Mouse (Mus musculus) lung, embryonic 16.5 days (tissue): ENCODE measurements around the gene Wdr91. TPM values are rescaled to one million over a fixed set of nuclear protein-coding genes. Genes with fewer than 3 reads are reported as not detected.

ENCODE experiments used
- ATAC-seq: fragments of 200-750 bp; cut with Nextera tagmentation; 2 replicates; pipeline ENCODE4 v1.8.0; 2017; ENCODE audit warnings: low read depth, mild to moderate bottlenecking, moderate library complexity
- H3K27ac ChIP-seq: fragments of 300-500 bp; sonication (generic); 2 replicates; pipeline ENCODE4 v1.5.1; 2014; ENCODE audit warnings: mild to moderate bottlenecking, control low read depth, low read length
- H3K27me3 ChIP-seq: fragments of 300-500 bp; sonication (generic); 2 replicates; pipeline ENCODE4 v1.6.1; 2014; ENCODE audit warnings: low read depth, low read length, mixed read lengths; ENCODE audit not compliant: control insufficient read depth, insufficient read depth
- H3K36me3 ChIP-seq: fragments of 300-500 bp; sonication (generic); 2 replicates; pipeline ENCODE4 v1.6.1; 2014; ENCODE audit warnings: low read length; ENCODE audit not compliant: control insufficient read depth, insufficient read depth
- H3K4me1 ChIP-seq: fragments of 300-500 bp; sonication (generic); replicated peaks from 2 replicates; pipeline ENCODE4 v1.6.1; 2014; ENCODE audit warnings: low read length, mixed read lengths; ENCODE audit not compliant: control insufficient read depth, insufficient read depth
- H3K4me2 ChIP-seq: fragments of 300-500 bp; sonication (generic); 2 replicates; pipeline ENCODE4 v1.6.1; 2014; ENCODE audit warnings: low read depth, low read length, control low read depth
- H3K4me3 ChIP-seq: fragments of 300-500 bp; sonication (generic); 2 replicates; pipeline ENCODE4 v1.5.1; 2014; ENCODE audit warnings: mild to moderate bottlenecking, low read length, control low read depth
- H3K9ac ChIP-seq: fragments of 300-500 bp; sonication (generic); 2 replicates; pipeline ENCODE4 v1.6.1; 2014; ENCODE audit warnings: low read length, control low read depth
- H3K9me3 ChIP-seq: fragments of 300-500 bp; sonication (generic); 2 replicates; pipeline ENCODE4 v1.6.1; 2016; ENCODE audit warnings: low read length; ENCODE audit not compliant: control insufficient read depth
- WGBS: fragments of 180-500 bp; shearing (Covaris S2); extraction: QIAGEN DNeasy Blood & Tissue Kit; methylation state at CpG from one replicate; pipeline ENCODE4 v1.1.7; 2014; 5-methylcytosine and 5-hydroxymethylcytosine counted together
- polyA plus RNA-seq: library from polyadenylated mRNA; unstranded; fragments of >200 nt; fragmentation: Nextera tagmentation; extraction: Ambion mirVana; gene quantifications from 2 replicates; pipeline ENCODE4 v1.2.1, GENCODE M21; 2015

The Wdr91 gene
- polyA plus RNA-seq, 1 experiment from 2014 or later = 19.0 TPM

- Histone ChIP-seq H3K4me3 (no peak overlapping the region), H3K4me2 (no peak overlapping the region), H3K9me3 (no peaks in the 10 kb centered on the region), H3K4me1 (no peaks in the 10 kb centered on the region), H3K36me3 (no peaks in the 10 kb centered on the region), H3K9ac (no peak overlapping the region), H3K27ac (no peak overlapping the region), H3K27me3 (no peaks in the 10 kb centered on the region; the same call in 1 of the 2 replicates)
- ATAC-seq = 0 out of 2 replicates have a peak, but pooled peaks have one; percentile 35
- WGBS = 44% methylated on average over 5 of the region's 5 CpGs
These were observed 32.8 kb upstream of the Wdr91 start for GRCm38 (mm10) chr6:34943499-34943898.

- no peaks in the 10 kb centered on the region for H3K9me3 ChIP-seq
- no peaks in the 10 kb centered on the region for H3K27me3 ChIP-seq
- WGBS = 80% methylated on average over 9 of the region's 9 CpGs
- H3K36me3 ChIP-seq = no peaks in the 10 kb centered on the region
- H3K4me2 ChIP-seq = no peak overlapping the region
- no peaks in the 10 kb centered on the region for H3K4me1 ChIP-seq
- H3K9ac ChIP-seq = no peak overlapping the region
- H3K27ac ChIP-seq = no peak overlapping the region
- no peak overlapping the region for H3K4me3 ChIP-seq
- no peak for ATAC-seq
These were observed 31.8 kb upstream of the Wdr91 start for GRCm38 (mm10) chr6:34942446-34942845.

- Histone ChIP-seq H3K9me3 (no peaks in the 10 kb centered on the region), H3K27me3 (no peaks in the 10 kb centered on the region), H3K27ac (no peak overlapping the region), H3K4me2 (no peak overlapping the region), H3K36me3 (no peaks in the 10 kb centered on the region), H3K9ac (no peak overlapping the region), H3K4me1 (no peaks in the 10 kb centered on the region), H3K4me3 (no peak overlapping the region)
- ATAC-seq = no peak
- WGBS = 74% methylated on average over 2 of the region's 2 CpGs
These were observed 30.8 kb upstream of the Wdr91 start for GRCm38 (mm10) chr6:34941496-34941895.

GRCm38 (mm10) chr6:34939451-34939850, 28.8 kb upstream of the Wdr91 start:
- Histone ChIP-seq H3K27ac (no peak overlapping the region), H3K27me3 (no peaks in the 10 kb centered on the region), H3K4me1 (no peaks in the 10 kb centered on the region), H3K4me3 (no peak overlapping the region), H3K36me3 (no peaks in the 10 kb centered on the region), H3K4me2 (no peak overlapping the region), H3K9me3 (no peaks in the 10 kb centered on the region), H3K9ac (no peak overlapping the region)
- no peak for ATAC-seq
- 86% methylated on average over 8 of the region's 8 CpGs for WGBS

- no peak overlapping the region for H3K27ac ChIP-seq
- no peak overlapping the region for H3K4me2 ChIP-seq
- H3K9ac ChIP-seq = no peak overlapping the region
- 16% methylated on average over 4 of the region's 4 CpGs for WGBS
- no peaks in the 10 kb centered on the region for H3K9me3 ChIP-seq
- no peaks in the 10 kb centered on the region for H3K4me1 ChIP-seq
- H3K4me3 ChIP-seq = no peak overlapping the region
- ATAC-seq = no peak
- no peaks in the 10 kb centered on the region for H3K27me3 ChIP-seq
- no peaks in the 10 kb centered on the region for H3K36me3 ChIP-seq
These were observed 28.3 kb upstream of the Wdr91 start for GRCm38 (mm10) chr6:34938929-34939325.

- Histone ChIP-seq H3K4me3 (no peak overlapping the region), H3K27me3 (no peaks in the 10 kb centered on the region), H3K9me3 (no peaks in the 10 kb centered on the region), H3K4me2 (no peak overlapping the region), H3K36me3 (no peaks in the 10 kb centered on the region), H3K9ac (no peak overlapping the region), H3K4me1 (no peaks in the 10 kb centered on the region), H3K27ac (no peak overlapping the region)
- 37% methylated on average over 7 of the region's 7 CpGs for WGBS
- no peak; the same call in 1 of the 2 replicates for ATAC-seq
These were observed 27.7 kb upstream of the Wdr91 start for GRCm38 (mm10) chr6:34938280-34938928.

GRCm38 (mm10) chr6:34936743-34937142, 26.1 kb upstream of the Wdr91 start:
- Histone ChIP-seq H3K36me3 (no peaks in the 10 kb centered on the region), H3K9me3 (no peaks in the 10 kb centered on the region), H3K27me3 (no peaks in the 10 kb centered on the region), H3K4me1 (no peaks in the 10 kb centered on the region), H3K27ac (no peak overlapping the region), H3K4me3 (no peak overlapping the region), H3K4me2 (no peak overlapping the region), H3K9ac (no peak overlapping the region)
- 72% methylated on average over 5 of the region's 5 CpGs for WGBS
- ATAC-seq = no peak

- WGBS = 77% methylated on average over 1 of the region's 1 CpGs
- H3K27me3 ChIP-seq = no peaks in the 10 kb centered on the region
- no peak overlapping the region for H3K4me3 ChIP-seq
- no peaks in the 10 kb centered on the region for H3K36me3 ChIP-seq
- no peaks in the 10 kb centered on the region for H3K4me1 ChIP-seq
- no peak overlapping the region for H3K9ac ChIP-seq
- ATAC-seq = no peak
- H3K27ac ChIP-seq = no peak overlapping the region
- H3K4me2 ChIP-seq = no peak overlapping the region
- H3K9me3 ChIP-seq = no peaks in the 10 kb centered on the region
These were observed 22.0 kb upstream of the Wdr91 start for GRCm38 (mm10) chr6:34932633-34933032.

- Histone ChIP-seq H3K4me2 (no peak overlapping the region), H3K27me3 (no peaks in the 10 kb centered on the region), H3K36me3 (no peaks in the 10 kb centered on the region), H3K9me3 (no peaks in the 10 kb centered on the region), H3K9ac (no peak overlapping the region), H3K4me1 (peaks cover 2% of the 10 kb centered on the region; the same call in 1 of the 2 replicates), H3K27ac (no peak overlapping the region), H3K4me3 (no peak overlapping the region)
- ATAC-seq = no peak
- WGBS = 88% methylated on average over 8 of the region's 8 CpGs
These were observed 16.9 kb upstream of the Wdr91 start for GRCm38 (mm10) chr6:34927594-34927993.
